Mouse (Mus musculus) olfactory bulb, adult 2 months (tissue): ENCODE measurements around the gene Cfap58. TPM values are rescaled to one million over a fixed set of nuclear protein-coding genes. Genes with fewer than 3 reads are reported as not detected.
A peak's percentile ranks its signal among the peaks of the same experiment; 100 is the strongest.

ENCODE experiments used
- H3K27ac ChIP-seq: fragments of 200-500 bp; 2 replicates; pipeline ENCODE4 v1.5.1; 2012; ENCODE audit warnings: low read depth, low read length; ENCODE audit not compliant: insufficient read depth
- H3K4me1 ChIP-seq: fragments of 200-500 bp; 2 replicates; pipeline ENCODE4 v1.6.1; 2012; ENCODE audit warnings: low read length; ENCODE audit not compliant: control insufficient read depth, insufficient read depth
- H3K4me3 ChIP-seq: fragments of 200-500 bp; 2 replicates; pipeline ENCODE4 v1.5.1; 2012; ENCODE audit warnings: mild to moderate bottlenecking, low read depth, low read length, moderate library complexity; ENCODE audit not compliant: insufficient read depth
- CTCF ChIP-seq: fragments of 200-500 bp; IDR thresholded peaks from 2 replicates; pipeline ENCODE4 v1.5.1; 2012; ENCODE audit warnings: low read depth, mild to moderate bottlenecking, low read length, moderate library complexity; ENCODE audit not compliant: insufficient read depth
- POLR2A ChIP-seq: fragments of 200-500 bp; IDR thresholded peaks from 2 replicates; pipeline ENCODE4 v1.6.1; 2012; ENCODE audit warnings: mild to moderate bottlenecking, low read depth, low read length, moderate library complexity; ENCODE audit not compliant: insufficient read depth
- WGBS: fragments of 180-500 bp; shearing (Covaris S2); methylation state at CpG from one replicate; pipeline ENCODE4 v1.1.7; 2018; 5-methylcytosine and 5-hydroxymethylcytosine counted together
- polyA plus RNA-seq: library from polyadenylated mRNA; stranded (reverse); fragments of >200 nt; gene quantifications from 2 replicates; pipeline ENCODE4 v1.2.4, GENCODE M21; 2012; ENCODE audit warnings: low replicate concordance; ENCODE audit not compliant: missing spikeins, insufficient read depth, insufficient read length

Cfap58 gene
- polyA plus RNA-seq, 1 experiment = not detected

GRCm38 (mm10) chr19:47902316-47903201, 34.9 kb upstream of the Cfap58 start:
- Histone ChIP-seq H3K4me3 (no peak overlapping the region), H3K4me1 (peaks cover 8% of the 10 kb centered on the region), H3K27ac (no peak overlapping the region)
- WGBS = 82% methylated on average over 13 of the region's 13 CpGs
- TF ChIP-seq POLR2A (no peak), CTCF (no peak)

GRCm38 (mm10) chr19:47903679-47904078, 33.8 kb upstream of the Cfap58 start:
- H3K4me3 ChIP-seq = no peak overlapping the region
- no peak overlapping the region for H3K27ac ChIP-seq
- H3K4me1 ChIP-seq = peaks cover 8% of the 10 kb centered on the region
- no peak for TF ChIP-seq CTCF
- no peak for TF ChIP-seq POLR2A
- 60% methylated on average over 4 of the region's 4 CpGs for WGBS

GRCm38 (mm10) chr19:47905081-47905480, 32.4 kb upstream of the Cfap58 start:
- Histone ChIP-seq H3K4me3 (no peak overlapping the region), H3K27ac (no peak overlapping the region), H3K4me1 (peaks cover 17% of the 10 kb centered on the region)
- TF ChIP-seq POLR2A = no peak
- no peak for TF ChIP-seq CTCF
- WGBS = 81% methylated on average over 4 of the region's 4 CpGs

- H3K27ac ChIP-seq = no peak overlapping the region
- WGBS = 91% methylated on average over 5 of the region's 5 CpGs
- TF ChIP-seq CTCF (no peak), POLR2A (no peak)
These were observed 31.9 kb upstream of the Cfap58 start for GRCm38 (mm10) chr19:47905603-47906002.

GRCm38 (mm10) chr19:47907596-47907995, 29.9 kb upstream of the Cfap58 start:
- TF ChIP-seq POLR2A (no peak), CTCF (no peak)
- Histone ChIP-seq H3K27ac (no peak overlapping the region), H3K4me3 (no peak overlapping the region), H3K4me1 (peaks cover 19% of the 10 kb centered on the region)
- 93% methylated on average over 9 of the region's 9 CpGs for WGBS

More at GRCm38 (mm10) chr19:47905603-47906002, 31.9 kb upstream of the Cfap58 start:
- H3K4me3 ChIP-seq = no peak overlapping the region
- peaks cover 19% of the 10 kb centered on the region for H3K4me1 ChIP-seq

GRCm38 (mm10) chr19:47908961-47909371, 28.5 kb upstream of the Cfap58 start:
- Histone ChIP-seq H3K27ac (no peak overlapping the region), H3K4me3 (no peak overlapping the region), H3K4me1 (peaks cover 11% of the 10 kb centered on the region)
- TF ChIP-seq CTCF (no peak), POLR2A (no peak)
- 38% methylated on average over 6 of the region's 6 CpGs for WGBS

GRCm38 (mm10) chr19:47909387-47910116, 27.9 kb upstream of the Cfap58 start:
- Histone ChIP-seq H3K27ac (no peak overlapping the region), H3K4me1 (peaks cover 11% of the 10 kb centered on the region), H3K4me3 (no peak overlapping the region)
- TF ChIP-seq POLR2A = peak; percentile 27; the same call in 1 of the 2 replicates
- TF ChIP-seq CTCF = no peak
- WGBS = 9% methylated on average over 10 of the region's 10 CpGs

GRCm38 (mm10) chr19:47910117-47910618, 27.3 kb upstream of the Cfap58 start:
- Histone ChIP-seq H3K27ac (no peak overlapping the region), H3K4me1 (peaks cover 11% of the 10 kb centered on the region), H3K4me3 (no peak overlapping the region)
- WGBS = 51% methylated on average over 4 of the region's 4 CpGs
- TF ChIP-seq CTCF (no peak), POLR2A (no peak)

- H3K27ac ChIP-seq = no peak overlapping the region
- H3K4me3 ChIP-seq = no peak overlapping the region
- TF ChIP-seq CTCF (no peak), POLR2A (no peak)
- WGBS = 94% methylated on average over 4 of the region's 4 CpGs
- H3K4me1 ChIP-seq = peaks cover 11% of the 10 kb centered on the region
These were observed 26.7 kb upstream of the Cfap58 start for GRCm38 (mm10) chr19:47910751-47911150.
